Comparison of ENCODE assay signal across 8 mouse cellular contexts in the genomic region with DNA sequence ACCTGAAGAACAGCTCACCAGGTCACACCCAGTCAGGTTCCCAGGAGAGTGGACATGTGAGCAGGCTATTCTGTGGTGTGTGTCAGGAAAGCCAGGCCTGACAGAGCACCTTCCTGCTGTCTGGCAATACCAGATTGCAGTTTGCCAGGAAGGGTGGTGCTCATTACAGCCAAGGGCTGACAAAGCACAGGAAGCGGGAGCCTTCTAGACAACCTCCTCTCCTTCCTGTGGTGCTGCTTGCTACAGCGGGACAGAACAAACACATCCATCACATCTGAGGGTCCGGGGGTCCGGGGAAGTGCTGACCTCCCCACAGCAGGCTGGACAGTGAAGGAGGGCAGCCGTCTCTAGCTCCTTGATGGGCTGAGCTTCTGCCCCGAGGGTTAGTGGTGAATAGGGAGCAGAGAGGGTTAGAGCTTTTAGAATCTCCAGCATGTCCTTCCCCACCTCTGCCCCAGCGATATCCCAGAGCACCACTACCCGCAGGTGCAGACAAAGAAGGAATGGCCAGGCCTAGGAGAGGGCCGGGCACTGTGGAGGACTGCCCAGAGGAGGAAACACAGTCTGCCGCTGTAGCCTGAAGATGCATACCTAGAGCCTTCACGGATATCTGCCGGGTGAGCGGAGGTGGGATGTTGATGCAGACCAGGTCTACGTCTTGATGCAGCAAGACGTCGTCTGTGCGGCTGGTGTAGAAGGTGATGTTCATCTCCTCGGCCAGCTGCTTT. TPM values are rescaled to one million over a fixed set of nuclear protein-coding genes. Genes with fewer than 3 reads are reported as not detected.
A peak's percentile ranks its signal among the peaks of the same experiment; 100 is the strongest.
DNase-seq lines count a peak whose midpoint lies in the region; ATAC-seq and TF ChIP-seq lines count a peak whose summit lies in the region.

No protein-coding gene starts in this region.

- DNase-seq in neural tube, embryonic 10.5 days (ENCODE audit: extremely low spot score, low spot score), result no peak
- DNase-seq in heart, adult 2 months, result peak; percentile 60 to 80
- peak; percentile 77 for DNase-seq in kidney, postnatal 14 days
- DNase-seq in frontal cortex, postnatal 36 days (ENCODE audit: low spot score in 2 of 2), result no peak
- no peak for DNase-seq in layer of hippocampus, postnatal 36 days

- H3K27ac ChIP-seq in neural tube, embryonic 13.5 days (replicated peaks), result peak overlapping the region; percentile 59
- H3K27ac ChIP-seq in heart, adult 2 months, result peak overlapping the region; percentile 86

- H3K9ac ChIP-seq in neural tube, embryonic 13.5 days, result no peak overlapping the region
- peak overlapping the region; percentile 3 for H3K9ac ChIP-seq in heart, adult 2 months (ENCODE audit: low read depth, low read length)

- TF ChIP-seq EP300 in heart, adult 2 months (IDR thresholded peaks at IDR 0.05; ENCODE audit: insufficient read depth, low read depth, low read length), result peak; percentile 97

- no peak overlapping the region for H3K4me3 ChIP-seq in neural tube, embryonic 13.5 days
- H3K4me3 ChIP-seq in heart, adult 2 months, result peak overlapping the region; percentile 48

- no peak for ATAC-seq in neural tube, embryonic 13.5 days (ENCODE audit: low read depth)
- peak; percentile 77 for ATAC-seq in megakaryocyte, adult 5-6 weeks (ENCODE audit: poor library complexity, severe bottlenecking)
- no peak for ATAC-seq in inflammation-experienced regulatory T-cells, adult 6 months

- no peaks in the 10 kb centered on the region for H3K27me3 ChIP-seq in neural tube, embryonic 13.5 days
- no peaks in the 10 kb centered on the region for H3K27me3 ChIP-seq in heart, adult 2 months (ENCODE audit: control insufficient read depth, insufficient read depth, low read length)

- no peaks in the 10 kb centered on the region for H3K79me2 ChIP-seq in heart, adult 2 months (replicated peaks; ENCODE audit: control insufficient read depth, insufficient read depth, low read length)

- no peak overlapping the region for H3K4me2 ChIP-seq in neural tube, embryonic 13.5 days

- peaks cover 57% of the 10 kb centered on the region for H3K36me3 ChIP-seq in neural tube, embryonic 13.5 days
- H3K36me3 ChIP-seq in heart, adult 2 months (ENCODE audit: control insufficient read depth, insufficient read depth, low read length), result no peaks in the 10 kb centered on the region; the same call in 1 of the 2 replicates

- H3K9me3 ChIP-seq in neural tube, embryonic 13.5 days, result no peaks in the 10 kb centered on the region

- intact Hi-C loops in heart, adult 2 months (cut with DNase I), result no loop called here

- TF ChIP-seq CTCF in heart, adult 2 months (IDR thresholded peaks at IDR 0.05), result no peak

- TF ChIP-seq POLR2A in heart, adult 2 months (IDR thresholded peaks at IDR 0.05; ENCODE audit: insufficient read depth, low read depth, low read length), result peak; percentile 72

- 87% methylated on average over 18 of the region's 18 CpGs for WGBS in neural tube, embryonic 13.5 days
- WGBS in heart, adult 2 months, result 51% methylated on average over 18 of the region's 18 CpGs

- no peaks in the 10 kb centered on the region for H3K4me1 ChIP-seq in neural tube, embryonic 13.5 days (replicated peaks)
- H3K4me1 ChIP-seq in heart, adult 2 months (ENCODE audit: control insufficient read depth, insufficient read depth, low read length), result peaks cover 6% of the 10 kb centered on the region

RNA-seq across cellular contexts. Expression of gene Enkd1, which starts 19.6 kb away (rescaled TPM):
- polyA plus RNA-seq in neural tube, embryonic 13.5 days (2015; fragmentation: Nextera tagmentation; extraction: Ambion mirVana), result 10.3 and 11.2 TPM in 2 replicates
- 1 to 10 TPM; 1.4 to 1.9 TPM for total RNA-seq in heart, adult 2 months (2021)
- 2.0 and 2.2 TPM in 2 replicates for polyA plus RNA-seq in heart, adult 2 months (2012; rRNA removed)
- 5.9 and 7.5 TPM in 2 replicates for total RNA-seq in megakaryocyte, adult 5-6 weeks (2015)
- 5.3 and 5.6 TPM in 2 replicates for total RNA-seq in megakaryocyte, adult 5-6 weeks (2017)
- 1 to 10 TPM; 1.3 to 2.9 (median 1.9) TPM for polyA plus RNA-seq in inflammation-experienced regulatory T-cells, adult 6 months (2017; shearing (Covaris generic))
- total RNA-seq in layer of hippocampus, postnatal 36 days (2021), result 1 to 10 TPM; 9.0 to 9.4 TPM

RNA-seq across cellular contexts. Expression of gene 4933405L10Rik, which starts 20.1 kb away (rescaled TPM):
- not detected in 2 replicates for polyA plus RNA-seq in neural tube, embryonic 13.5 days (2015; fragmentation: Nextera tagmentation; extraction: Ambion mirVana)
- not detected for total RNA-seq in heart, adult 2 months (2021)
- not detected in 2 replicates for polyA plus RNA-seq in heart, adult 2 months (2012; rRNA removed)
- total RNA-seq in megakaryocyte, adult 5-6 weeks (2015), result not detected in 2 replicates
- total RNA-seq in megakaryocyte, adult 5-6 weeks (2017), result not detected in 2 replicates
- polyA plus RNA-seq in inflammation-experienced regulatory T-cells, adult 6 months (2017; shearing (Covaris generic)), result not detected
- total RNA-seq in layer of hippocampus, postnatal 36 days (2021), result not detected

RNA-seq across cellular contexts. Expression of gene Pard6a, which starts 26.6 kb away (rescaled TPM):
- polyA plus RNA-seq in neural tube, embryonic 13.5 days (2015; fragmentation: Nextera tagmentation; extraction: Ambion mirVana), result 47.7 and 48.0 TPM in 2 replicates
- 1 to 10 TPM; 5.5 to 6.8 TPM for total RNA-seq in heart, adult 2 months (2021)
- polyA plus RNA-seq in heart, adult 2 months (2012; rRNA removed), result 12.0 and 18.6 TPM in 2 replicates
- 6.6 and 7.7 TPM in 2 replicates for total RNA-seq in megakaryocyte, adult 5-6 weeks (2015)
- total RNA-seq in megakaryocyte, adult 5-6 weeks (2017), result 9.1 and 22.2 TPM in 2 replicates
- polyA plus RNA-seq in inflammation-experienced regulatory T-cells, adult 6 months (2017; shearing (Covaris generic)), result 10 to 100 TPM in 1 of 3 experiments, 1 to 10 TPM in 2; 7.2 to 11.0 (median 9.0) TPM
- total RNA-seq in layer of hippocampus, postnatal 36 days (2021), result 10 to 100 TPM; 29.1 to 36.3 TPM

RNA-seq across cellular contexts. Expression of gene Acd, which starts 26.7 kb away (rescaled TPM):
- polyA plus RNA-seq in neural tube, embryonic 13.5 days (2015; fragmentation: Nextera tagmentation; extraction: Ambion mirVana), result 77.1 and 87.1 TPM in 2 replicates
- total RNA-seq in heart, adult 2 months (2021), result 10 to 100 TPM in 1 of 2 experiments, 1 to 10 TPM in 1; 10.0 to 11.1 TPM
- 19.7 and 22.3 TPM in 2 replicates for polyA plus RNA-seq in heart, adult 2 months (2012; rRNA removed)
- total RNA-seq in megakaryocyte, adult 5-6 weeks (2015), result 20.4 and 28.0 TPM in 2 replicates
- 10.6 and 12.3 TPM in 2 replicates for total RNA-seq in megakaryocyte, adult 5-6 weeks (2017)
- polyA plus RNA-seq in inflammation-experienced regulatory T-cells, adult 6 months (2017; shearing (Covaris generic)), result 10 to 100 TPM; 53.2 to 71.2 (median 54.5) TPM
- 10 to 100 TPM; 37.1 to 38.7 TPM for total RNA-seq in layer of hippocampus, postnatal 36 days (2021)

RNA-seq across cellular contexts. Expression of gene Gfod2, which starts 30.9 kb away (rescaled TPM):
- 66.7 and 72.4 TPM in 2 replicates for polyA plus RNA-seq in neural tube, embryonic 13.5 days (2015; fragmentation: Nextera tagmentation; extraction: Ambion mirVana)
- total RNA-seq in heart, adult 2 months (2021), result 1 to 10 TPM; 3.7 TPM
- polyA plus RNA-seq in heart, adult 2 months (2012; rRNA removed), result 2.3 and 3.0 TPM in 2 replicates
- 0.14 and 0.16 TPM in 2 replicates for total RNA-seq in megakaryocyte, adult 5-6 weeks (2015)
- total RNA-seq in megakaryocyte, adult 5-6 weeks (2017), result 0.08 TPM in 1 of 2 replicates, not detected in the other
- polyA plus RNA-seq in inflammation-experienced regulatory T-cells, adult 6 months (2017; shearing (Covaris generic)), result 1 to 10 TPM; 1.7 to 5.9 (median 3.9) TPM
- 10 to 100 TPM; 21.9 to 22.5 TPM for total RNA-seq in layer of hippocampus, postnatal 36 days (2021)

Comparison
In these comparisons a context has a peak if more than half of its experiments do, and no peak if none do; other contexts are left out.
1. DNase-seq: peak in heart, adult 2 months (2 of 2) and kidney, postnatal 14 days (single experiment); none in neural tube, embryonic 10.5 days (single experiment), frontal cortex, postnatal 36 days (0 of 2) and layer of hippocampus, postnatal 36 days (0 of 2).